ENCODE assay signal across 8 mouse cellular contexts in the genomic region with DNA sequence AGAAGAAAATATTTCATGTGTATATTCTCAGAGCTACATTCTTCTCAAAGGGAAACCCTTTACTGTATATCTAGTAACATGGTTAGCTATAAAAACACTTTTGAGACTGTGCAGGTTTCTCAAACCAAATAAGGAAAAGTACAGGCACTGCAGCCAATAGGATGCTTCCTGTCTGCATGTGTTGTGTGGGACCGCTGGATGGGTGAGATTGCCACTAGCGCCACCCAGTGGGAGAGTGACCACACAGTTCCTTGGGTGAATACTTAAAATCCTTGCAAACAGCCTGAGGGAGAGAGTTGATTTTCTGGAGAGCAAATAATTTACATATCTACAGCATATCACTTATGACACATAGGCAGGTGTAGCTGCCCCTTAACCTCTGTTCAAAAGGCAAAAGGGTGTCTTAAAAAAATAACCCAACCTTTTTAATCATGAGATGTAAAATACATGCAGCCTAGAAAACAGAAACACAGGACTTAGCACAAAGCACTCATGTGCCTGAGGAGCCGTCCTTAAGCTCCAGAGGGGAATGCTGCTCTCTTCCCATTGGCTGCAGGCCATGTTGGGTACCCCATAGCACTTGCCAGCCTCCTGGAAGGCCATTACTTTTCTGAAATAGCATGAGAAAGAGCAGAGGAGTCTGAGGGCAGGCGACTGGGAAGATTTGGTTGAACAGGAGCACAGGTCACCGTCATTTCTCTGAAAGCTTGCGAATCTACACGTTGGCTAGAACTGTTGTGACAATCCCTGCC. TPM values are rescaled to one million over a fixed set of nuclear protein-coding genes. Genes with fewer than 3 reads are reported as not detected.
DNase-seq lines count a peak whose midpoint lies in the region; ATAC-seq and TF ChIP-seq lines count a peak whose summit lies in the region.

No protein-coding gene starts in this region.

- peaks cover 4% of the 10 kb centered on the region; the same call in 1 of the 2 replicates for H3K36me3 ChIP-seq in forebrain, embryonic 11.5 days (ENCODE audit: control insufficient read depth, insufficient read depth, low read length)
- peaks cover 29% of the 10 kb centered on the region for H3K36me3 ChIP-seq in hindbrain, embryonic 15.5 days
- H3K36me3 ChIP-seq in limb, embryonic 13.5 days: peaks cover 41% of the 10 kb centered on the region
- H3K36me3 ChIP-seq in neural tube, embryonic 14.5 days (ENCODE audit: control insufficient read depth, insufficient read depth, low read length): peaks cover 6% of the 10 kb centered on the region; the same call in 1 of the 2 replicates

- TF ChIP-seq POLR2A in bone marrow, adult 2 months (IDR thresholded peaks at IDR 0.05; ENCODE audit: borderline replicate concordance, control insufficient read depth, low read depth, low read length): no peak

- peak; percentile 59 for TF ChIP-seq CTCF in bone marrow, adult 2 months (IDR thresholded peaks at IDR 0.05; ENCODE audit: control insufficient read depth, insufficient read depth, low read length)

- H3K27ac ChIP-seq in bone marrow, adult 2 months (ENCODE audit: control insufficient read depth, insufficient read depth, low read depth, low read length, poor library complexity): no peak overlapping the region
- H3K27ac ChIP-seq in forebrain, embryonic 11.5 days (ENCODE audit: low read depth, low read length): no peak overlapping the region
- no peak overlapping the region for H3K27ac ChIP-seq in hindbrain, embryonic 15.5 days (replicated peaks)
- H3K27ac ChIP-seq in limb, embryonic 13.5 days: no peak overlapping the region
- no peak overlapping the region for H3K27ac ChIP-seq in neural tube, embryonic 14.5 days (ENCODE audit: low read depth, low read length)

- H3K9ac ChIP-seq in forebrain, embryonic 11.5 days (ENCODE audit: low read length): no peak overlapping the region
- no peak overlapping the region for H3K9ac ChIP-seq in hindbrain, embryonic 15.5 days
- H3K9ac ChIP-seq in limb, embryonic 13.5 days: no peak overlapping the region
- no peak overlapping the region for H3K9ac ChIP-seq in neural tube, embryonic 14.5 days (replicated peaks; ENCODE audit: low read depth, low read length)

- peak; percentile 63 to 73 for DNase-seq in right cerebral cortex, postnatal 10 days (ENCODE audit: low spot score in 2 of 2)
- no peak for DNase-seq in right cerebral cortex, postnatal 25 days
- DNase-seq in forebrain, embryonic 11.5 days (ENCODE audit: low spot score): peak; percentile 77

- no peak overlapping the region for H3K4me3 ChIP-seq in bone marrow, adult 2 months (replicated peaks; ENCODE audit: control insufficient read depth, low read depth, low read length)
- H3K4me3 ChIP-seq in forebrain, embryonic 11.5 days (ENCODE audit: low read depth, low read length): no peak overlapping the region
- H3K4me3 ChIP-seq in hindbrain, embryonic 15.5 days: no peak overlapping the region
- H3K4me3 ChIP-seq in limb, embryonic 13.5 days: no peak overlapping the region
- H3K4me3 ChIP-seq in neural tube, embryonic 14.5 days (ENCODE audit: low read depth, low read length): no peak overlapping the region

- no peaks in the 10 kb centered on the region for H3K27me3 ChIP-seq in forebrain, embryonic 11.5 days (ENCODE audit: control insufficient read depth, insufficient read depth, low read length)
- H3K27me3 ChIP-seq in hindbrain, embryonic 15.5 days: no peaks in the 10 kb centered on the region
- no peaks in the 10 kb centered on the region for H3K27me3 ChIP-seq in limb, embryonic 13.5 days
- H3K27me3 ChIP-seq in neural tube, embryonic 14.5 days (ENCODE audit: control insufficient read depth, insufficient read depth, low read length): no peaks in the 10 kb centered on the region

- H3K9me3 ChIP-seq in forebrain, embryonic 11.5 days (ENCODE audit: control insufficient read depth, low read length): no peaks in the 10 kb centered on the region
- H3K9me3 ChIP-seq in hindbrain, embryonic 15.5 days: no peaks in the 10 kb centered on the region
- no peaks in the 10 kb centered on the region for H3K9me3 ChIP-seq in limb, embryonic 13.5 days
- no peaks in the 10 kb centered on the region for H3K9me3 ChIP-seq in neural tube, embryonic 14.5 days (ENCODE audit: control insufficient read depth, low read length)

- ATAC-seq in forebrain, embryonic 11.5 days (replicated peaks; ENCODE audit: low FRiP score): peak; percentile 61
- peak; percentile 52 for ATAC-seq in hindbrain, embryonic 15.5 days (ENCODE audit: low FRiP score, low read depth)
- ATAC-seq in limb, embryonic 13.5 days (ENCODE audit: low FRiP score, low read depth): peak; percentile 75; the same call in 1 of the 2 replicates
- ATAC-seq in neural tube, embryonic 14.5 days (ENCODE audit: low read depth): peak; percentile 60
- ATAC-seq in activated CD4-positive, CD25-positive, alpha-beta regulatory T cell, adult 4 months: no peak

- WGBS in bone marrow, adult 2 months: 56% methylated on average over 7 of the region's 7 CpGs
- 55% methylated on average over 7 of the region's 7 CpGs for WGBS in forebrain, embryonic 11.5 days
- WGBS in hindbrain, embryonic 15.5 days: 62% methylated on average over 7 of the region's 7 CpGs
- 58% methylated on average over 7 of the region's 7 CpGs for WGBS in limb, embryonic 13.5 days
- 58% methylated on average over 7 of the region's 7 CpGs for WGBS in neural tube, embryonic 14.5 days

- no peaks in the 10 kb centered on the region for H3K4me1 ChIP-seq in bone marrow, adult 2 months (ENCODE audit: control insufficient read depth, insufficient read depth, low read length)
- H3K4me1 ChIP-seq in forebrain, embryonic 11.5 days (replicated peaks; ENCODE audit: control insufficient read depth, insufficient read depth, low read length): no peaks in the 10 kb centered on the region
- H3K4me1 ChIP-seq in hindbrain, embryonic 15.5 days (replicated peaks): no peaks in the 10 kb centered on the region; the same call in 1 of the 2 replicates
- no peaks in the 10 kb centered on the region for H3K4me1 ChIP-seq in limb, embryonic 13.5 days
- no peaks in the 10 kb centered on the region for H3K4me1 ChIP-seq in neural tube, embryonic 14.5 days (ENCODE audit: control insufficient read depth, insufficient read depth, low read length)

- no peak overlapping the region for H3K4me2 ChIP-seq in forebrain, embryonic 11.5 days (ENCODE audit: low read depth, low read length, severe bottlenecking)
- H3K4me2 ChIP-seq in hindbrain, embryonic 15.5 days: no peak overlapping the region
- no peak overlapping the region for H3K4me2 ChIP-seq in limb, embryonic 13.5 days (replicated peaks)
- no peak overlapping the region for H3K4me2 ChIP-seq in neural tube, embryonic 14.5 days (ENCODE audit: low read depth, low read length)

RNA-seq across cellular contexts. Expression of gene Faxc, which starts 26.6 kb away (rescaled TPM):
- polyA plus RNA-seq in bone marrow, adult 2 months (2011; ENCODE audit: insufficient read depth, insufficient read length, low replicate concordance, missing spikeins): 0.75 TPM in 1 of 2 replicates, not detected in the other
- polyA plus RNA-seq in forebrain, embryonic 11.5 days (2014; fragmentation: Nextera tagmentation; extraction: Ambion mirVana): 20.6 and 21.6 TPM in 2 replicates
- 16.8 and 18.2 TPM in 2 replicates for polyA plus RNA-seq in hindbrain, embryonic 15.5 days (2015; fragmentation: Nextera tagmentation; extraction: Ambion mirVana)
- 7.3 and 7.4 TPM in 2 replicates for polyA plus RNA-seq in limb, embryonic 13.5 days (2015; fragmentation: Nextera tagmentation; extraction: Ambion mirVana)
- polyA plus RNA-seq in neural tube, embryonic 14.5 days (2014; fragmentation: Nextera tagmentation; extraction: Ambion mirVana): 23.8 and 35.0 TPM in 2 replicates
- not detected for polyA plus RNA-seq in activated CD4-positive, CD25-positive, alpha-beta regulatory T cell, adult 4 months (2017; shearing (Covaris generic))
